Mouse (Mus musculus) adrenal gland, postnatal 4 days (tissue): ENCODE results near the gene Mus81. TPM values are rescaled to one million over a fixed set of nuclear protein-coding genes. Genes with fewer than 3 reads are reported as not detected.

Experiments used
- DNase-seq, 2 experiments: peaks; one replicate each; pipeline ENCODE4 v3.0.0; 2021 to 2022; ENCODE audit warnings: low spot score in 2 of 2, mixed read lengths in 2 of 2
- long read RNA-seq, 2 experiments: library from polyadenylated mRNA; stranded (forward); transcript quantifications; one replicate each; pipeline ENCODE4 v2.0.0; 2021
- total RNA-seq, 2 experiments: library from RNA; stranded (reverse); gene quantifications; 2 replicates each; pipeline ENCODE4 v1.2.3; 2021

Gene Mus81
- total RNA-seq, result 10 to 100 TPM; 24.9 to 29.8 TPM
- long read RNA-seq, experiment 1, transcript Mus81-202 (16 exons, 2,067 nt), result major isoform, 17 of 29 reads
- long read RNA-seq, experiment 1, partial matches to known transcripts, result 2 of 29 reads
- long read RNA-seq, experiment 1, other reads (novel, unspliced or antisense), result 10 of 29 reads
- long read RNA-seq, experiment 2, transcript Mus81-202 (16 exons, 2,067 nt), result major isoform, 25 of 40 reads
- long read RNA-seq, experiment 2, partial matches to known transcripts, result 0 of 40 reads
- long read RNA-seq, experiment 2, other reads (novel, unspliced or antisense), result 13 of 40 reads

DNA sequence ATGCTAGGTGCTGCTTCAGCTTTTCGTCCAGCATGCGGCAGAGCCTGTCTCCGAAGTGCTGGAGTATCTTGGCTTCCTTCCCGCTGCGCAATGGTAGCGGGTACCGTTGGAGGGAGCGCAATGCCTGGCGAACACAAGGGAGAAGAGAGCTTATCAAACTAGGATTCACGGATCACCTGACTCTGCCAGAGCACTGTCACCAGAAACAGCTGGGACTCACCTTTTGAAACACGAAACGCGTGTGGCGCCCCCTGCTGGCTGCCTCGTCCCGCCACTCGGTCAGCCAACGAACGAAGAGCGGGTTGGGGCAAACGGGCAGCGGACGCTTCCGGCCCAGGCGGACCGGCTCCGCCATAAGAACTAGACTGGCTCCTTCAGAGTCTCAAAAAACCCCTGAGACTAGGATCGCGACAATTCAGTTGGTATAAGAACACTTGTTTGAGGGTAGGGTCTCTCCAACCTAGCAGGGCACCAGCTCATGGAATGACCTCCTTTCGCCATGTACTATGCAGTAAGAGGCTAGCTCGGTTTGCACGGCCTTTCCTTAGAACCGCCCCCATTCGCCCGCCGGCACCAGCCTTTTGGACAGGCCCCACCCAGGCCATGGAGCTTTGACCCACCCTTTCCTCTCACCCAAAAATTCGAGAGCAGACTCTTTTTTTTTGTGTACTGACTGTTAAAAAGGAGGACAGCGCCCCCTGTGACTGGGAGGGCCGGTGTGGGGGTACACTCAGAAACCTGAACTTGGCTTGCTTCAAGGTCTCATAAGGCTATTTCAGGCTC, at the start of gene Mus81:
Gene Mus81 (minus strand): TSS at position 635 of the 783 bp plus-strand sequence.
- DNase-seq, result peak; percentile 92 to 96

DNA sequence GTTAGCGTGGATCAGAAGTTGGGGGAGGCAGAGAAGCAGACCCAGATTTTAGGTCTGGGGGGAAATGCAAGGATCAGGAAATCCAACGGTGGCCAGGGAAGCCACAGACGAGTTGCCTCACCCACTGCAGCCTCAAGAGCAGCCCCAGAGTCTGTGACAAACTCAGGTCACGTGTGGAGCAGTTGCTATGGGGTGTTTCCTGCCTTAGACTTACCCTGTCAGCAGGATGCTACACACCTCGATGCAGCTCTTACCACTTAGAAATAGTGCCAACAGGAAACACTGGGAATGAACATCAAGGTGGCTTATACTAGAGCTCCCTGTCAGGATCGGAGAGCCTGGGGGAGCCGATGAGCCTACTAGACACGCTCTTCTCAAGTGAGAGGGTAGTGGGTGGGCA, 44.3 kb upstream of the Mus81 start:
- DNase-seq, result no peak

DNA sequence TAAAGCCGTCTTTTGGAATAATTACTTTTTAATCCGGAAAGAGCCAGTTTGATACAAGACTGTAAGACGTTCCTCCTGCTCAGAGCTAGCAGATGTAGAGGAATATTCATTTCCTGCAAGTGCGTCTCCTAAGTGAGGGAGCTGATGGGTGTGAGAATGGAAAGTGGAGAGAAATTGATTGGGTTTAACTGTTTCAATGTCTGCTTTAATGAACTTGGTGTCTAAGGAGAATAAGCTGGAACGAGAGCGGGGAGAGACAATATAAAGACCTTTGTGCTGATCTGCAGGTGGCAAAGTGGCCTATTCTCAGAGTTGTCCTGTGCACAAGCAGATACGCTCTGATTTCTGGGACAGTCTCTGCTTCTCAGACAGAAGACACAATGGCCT, 41.9 kb upstream of the Mus81 start:
- no peak for DNase-seq

DNA sequence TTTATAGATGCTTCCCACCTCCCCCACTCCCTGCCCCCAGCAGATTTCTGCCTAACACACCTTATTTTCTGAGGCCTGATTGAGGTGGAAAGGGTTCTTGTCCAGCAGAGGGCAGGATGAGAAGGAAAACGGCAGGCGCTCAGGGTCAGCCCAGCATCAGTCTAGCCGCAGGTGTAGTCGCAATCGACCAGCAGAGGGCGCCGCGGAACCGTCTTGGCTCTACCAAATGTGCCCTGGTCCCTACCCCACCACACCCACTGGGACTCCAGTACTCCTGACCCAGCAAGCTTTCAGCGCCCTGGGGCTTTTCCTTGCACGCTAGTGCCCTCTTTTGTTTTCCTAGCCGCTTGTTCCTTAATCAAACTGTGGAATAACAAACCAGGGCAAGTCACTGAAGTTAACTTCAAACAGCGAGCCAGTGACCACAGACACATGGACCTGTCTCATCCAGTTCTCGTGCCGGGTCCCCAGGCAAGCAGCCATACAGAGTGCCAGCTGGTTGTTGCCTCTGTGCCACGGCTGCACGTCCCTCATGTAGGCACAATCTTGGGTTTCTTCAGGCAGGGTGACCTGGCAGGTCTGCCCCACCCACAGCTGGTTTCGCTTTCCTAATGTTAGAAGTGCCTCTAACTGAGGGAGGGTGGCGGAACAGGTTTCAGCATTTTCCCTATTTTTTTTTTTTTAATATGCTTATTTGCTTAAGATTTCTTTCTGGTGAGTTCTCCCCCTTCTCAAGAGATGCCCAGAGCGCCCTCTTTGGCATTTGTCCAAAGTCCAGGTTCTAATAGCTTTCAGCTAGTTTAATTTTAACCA, 41.3 kb upstream of the Mus81 start:
- DNase-seq, result peak; percentile 95 to 97

DNA sequence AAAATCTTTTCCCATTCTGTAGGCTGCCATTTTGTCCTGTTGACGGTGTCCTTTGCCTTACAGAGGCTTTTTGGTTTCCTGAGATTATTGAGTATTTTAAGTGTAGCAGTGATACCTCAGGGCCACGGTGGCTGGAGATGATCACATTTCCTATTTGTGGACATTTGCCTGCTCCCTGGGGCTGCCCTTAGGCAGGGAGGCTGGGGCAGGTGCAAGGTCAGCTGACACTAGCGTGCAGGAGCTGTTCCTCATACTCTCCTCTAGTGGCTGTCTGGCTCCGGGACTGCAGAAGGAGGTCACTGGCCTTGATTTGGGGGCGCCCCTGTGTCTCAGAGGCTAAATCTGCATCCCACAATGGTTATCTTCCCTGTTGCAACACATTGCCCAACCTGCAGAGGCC, 37.0 kb upstream of the Mus81 start:
- DNase-seq, result no peak

DNA sequence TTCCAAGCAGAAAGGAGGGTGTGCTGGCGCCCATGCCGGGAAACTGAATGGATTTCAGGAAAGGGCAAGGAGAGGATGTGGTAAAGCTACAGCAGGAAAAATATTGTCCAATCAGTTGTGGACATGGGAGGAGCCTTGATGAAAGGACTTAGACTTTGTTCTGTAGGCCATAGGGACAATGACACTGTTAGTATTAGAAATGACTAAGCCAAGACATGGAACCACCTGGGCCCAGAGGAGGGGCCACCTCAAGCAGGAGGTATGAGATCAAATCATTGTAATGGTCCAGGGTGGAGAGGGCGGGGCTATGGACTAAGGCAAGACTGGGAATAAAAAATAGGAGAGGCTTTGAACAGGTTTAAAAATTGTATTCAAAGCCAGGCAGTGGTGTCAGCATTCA, 30.5 kb upstream of the Mus81 start:
- no peak for DNase-seq

DNA sequence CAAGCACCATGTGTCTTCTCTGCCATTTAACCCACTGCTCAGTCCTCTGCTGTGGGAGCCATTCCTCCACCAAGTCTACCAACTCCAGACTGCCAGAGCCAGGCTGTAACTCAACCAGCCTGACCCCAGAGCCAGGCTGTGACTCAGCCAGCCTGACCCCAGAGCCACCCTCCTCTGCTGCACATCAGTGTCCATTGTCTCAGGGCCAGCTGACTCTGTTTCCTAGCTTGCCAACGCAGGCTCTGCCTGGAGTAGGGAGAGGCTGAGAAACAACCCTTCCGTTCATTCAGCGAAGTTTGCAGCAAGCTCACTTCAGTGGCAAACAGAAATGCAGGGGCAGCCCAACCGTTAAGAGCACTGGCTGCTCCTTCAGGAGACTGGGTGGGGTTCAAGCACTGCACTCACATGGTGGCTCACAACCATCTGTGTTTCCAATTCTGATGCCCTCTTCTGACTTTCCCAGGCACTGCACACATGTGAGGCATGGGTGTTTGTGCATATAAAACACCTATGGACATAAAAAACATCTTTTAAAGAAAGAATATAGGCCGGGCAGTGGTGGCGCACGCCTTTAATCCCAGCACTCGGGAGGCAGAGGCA, 28.8 kb upstream of the Mus81 start:
- no peak for DNase-seq

DNA sequence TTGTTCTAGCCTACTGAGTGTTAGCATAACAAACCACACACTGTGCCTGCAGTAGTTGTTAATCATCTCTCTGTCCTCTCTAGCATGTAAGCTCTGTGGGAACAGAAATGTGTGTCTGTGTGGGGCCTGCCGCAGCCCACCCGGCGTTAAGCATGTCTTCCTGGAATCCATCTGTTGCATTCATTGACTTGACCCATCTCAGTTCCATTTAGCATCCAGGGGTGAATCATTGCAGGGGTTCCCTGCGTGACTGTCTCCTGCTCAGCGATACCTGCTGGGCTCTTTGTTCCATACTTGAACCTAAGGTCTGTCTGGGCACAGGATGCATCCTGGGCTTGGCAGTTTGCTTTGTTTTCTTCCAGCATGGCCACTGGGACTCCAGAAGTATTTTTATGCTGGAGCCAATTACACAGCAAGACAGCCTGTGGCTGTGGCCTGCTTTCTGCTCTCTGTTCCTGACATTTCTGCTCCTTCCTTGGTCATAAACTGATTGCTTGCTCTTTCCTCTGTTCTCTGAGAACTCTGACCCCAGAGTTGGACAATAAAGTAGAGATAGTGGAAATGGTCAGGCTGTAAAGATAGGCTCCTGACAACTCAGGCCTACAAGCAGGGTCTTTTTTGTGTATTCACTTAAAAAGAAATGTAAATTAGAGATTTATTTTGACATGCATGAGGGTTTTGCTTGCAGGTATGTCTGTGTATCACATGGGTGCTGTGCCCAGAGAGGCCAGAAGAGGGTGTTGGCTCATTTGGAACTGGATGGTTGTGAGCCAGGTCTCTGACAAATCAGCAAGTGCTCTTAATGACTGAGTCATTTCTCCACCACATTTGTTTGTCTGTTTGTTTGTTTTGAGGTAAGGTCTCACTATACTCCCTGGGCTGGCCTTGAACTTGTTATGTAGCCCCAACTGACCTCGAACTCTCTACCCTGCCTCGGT, 27.9 kb upstream of the Mus81 start:
- DNase-seq, result no peak

DNA sequence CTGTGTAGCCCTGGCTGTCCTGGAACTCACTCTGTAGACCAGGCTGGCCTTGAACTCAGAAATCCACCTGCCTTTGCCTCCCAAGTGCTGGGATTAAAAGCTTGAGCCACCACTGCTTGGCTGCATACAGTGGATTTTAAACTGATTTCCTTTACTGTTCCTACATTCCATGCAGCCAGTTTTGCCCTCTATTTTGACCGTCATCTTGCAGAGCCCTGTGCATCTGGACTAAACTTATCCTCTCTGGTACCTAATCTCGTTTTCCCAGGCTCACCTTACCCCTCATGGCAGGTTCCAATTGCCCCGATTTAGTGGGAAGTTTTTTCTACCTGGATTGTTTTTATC, 24.8 kb upstream of the Mus81 start:
- no peak for DNase-seq

DNA sequence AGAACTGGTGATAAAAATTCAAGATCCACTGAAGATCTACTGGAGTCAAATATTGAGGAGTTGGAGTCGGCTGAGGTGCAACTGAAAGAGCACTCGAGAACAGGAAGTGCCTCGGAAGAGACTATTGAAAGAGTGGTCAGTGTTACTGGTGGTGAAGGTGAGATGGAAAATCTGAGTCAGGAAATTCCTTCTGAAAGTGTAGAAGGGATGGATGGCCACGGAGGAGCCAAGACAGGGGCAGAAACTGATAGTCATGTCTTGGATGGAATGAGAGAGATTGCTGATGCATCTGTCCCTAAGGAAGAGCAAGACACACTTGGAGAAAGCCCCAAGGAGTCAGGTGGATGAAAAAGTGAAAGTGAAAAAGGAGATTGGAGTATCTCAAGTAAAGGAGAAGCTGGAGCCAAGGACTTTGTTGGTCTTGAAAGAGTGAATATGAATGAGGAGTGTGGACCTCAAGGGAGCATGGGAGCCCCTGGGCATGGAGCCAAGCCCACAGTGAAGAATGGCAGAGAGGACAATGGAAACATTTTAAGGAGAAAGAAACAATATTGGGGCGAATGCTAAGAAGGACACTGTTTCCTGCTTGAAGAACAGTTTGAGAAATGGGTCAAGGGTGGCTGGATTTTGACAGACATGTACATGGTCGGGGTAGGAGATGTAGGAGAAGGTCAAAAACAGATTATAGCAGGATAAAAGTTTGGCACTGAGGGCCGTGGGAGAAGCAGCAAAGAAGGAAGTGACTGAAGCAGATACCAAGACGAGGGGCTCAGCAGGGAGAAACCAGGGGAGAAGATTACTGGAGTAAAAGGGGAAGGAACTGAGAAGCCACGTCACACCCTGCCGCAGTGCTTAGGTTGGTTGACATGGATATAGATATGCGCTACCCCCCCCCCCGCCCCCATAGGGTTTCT, 24.1 kb upstream of the Mus81 start:
- DNase-seq, result no peak

DNA sequence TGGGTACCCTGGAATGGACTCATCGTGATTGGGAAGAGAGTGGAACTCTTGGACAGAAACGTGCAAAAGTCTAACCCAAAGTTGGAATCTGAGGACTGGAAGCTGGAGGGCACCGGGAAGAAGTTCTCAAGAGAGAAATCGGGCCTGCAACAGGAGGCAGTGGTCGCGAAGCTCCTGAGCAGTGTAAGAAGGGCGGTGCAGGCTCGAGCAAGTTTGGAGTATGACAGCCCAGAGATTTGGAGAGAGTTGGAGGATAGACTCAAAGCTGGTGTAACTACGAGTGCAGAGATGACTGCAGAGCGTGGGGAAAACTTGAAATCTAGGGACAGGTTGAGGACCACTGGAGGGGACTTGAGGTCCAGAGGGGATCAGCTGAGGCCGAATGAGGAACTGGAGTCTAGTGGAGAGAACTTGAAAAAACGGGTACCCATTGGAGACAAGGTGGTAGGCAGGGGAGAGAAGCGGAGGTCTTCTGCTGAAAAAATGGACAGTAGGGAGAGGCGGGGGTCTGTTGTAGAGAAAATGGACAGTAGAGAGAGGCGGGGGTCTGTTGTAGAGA, 23.0 kb upstream of the Mus81 start:
- no peak for DNase-seq

DNA sequence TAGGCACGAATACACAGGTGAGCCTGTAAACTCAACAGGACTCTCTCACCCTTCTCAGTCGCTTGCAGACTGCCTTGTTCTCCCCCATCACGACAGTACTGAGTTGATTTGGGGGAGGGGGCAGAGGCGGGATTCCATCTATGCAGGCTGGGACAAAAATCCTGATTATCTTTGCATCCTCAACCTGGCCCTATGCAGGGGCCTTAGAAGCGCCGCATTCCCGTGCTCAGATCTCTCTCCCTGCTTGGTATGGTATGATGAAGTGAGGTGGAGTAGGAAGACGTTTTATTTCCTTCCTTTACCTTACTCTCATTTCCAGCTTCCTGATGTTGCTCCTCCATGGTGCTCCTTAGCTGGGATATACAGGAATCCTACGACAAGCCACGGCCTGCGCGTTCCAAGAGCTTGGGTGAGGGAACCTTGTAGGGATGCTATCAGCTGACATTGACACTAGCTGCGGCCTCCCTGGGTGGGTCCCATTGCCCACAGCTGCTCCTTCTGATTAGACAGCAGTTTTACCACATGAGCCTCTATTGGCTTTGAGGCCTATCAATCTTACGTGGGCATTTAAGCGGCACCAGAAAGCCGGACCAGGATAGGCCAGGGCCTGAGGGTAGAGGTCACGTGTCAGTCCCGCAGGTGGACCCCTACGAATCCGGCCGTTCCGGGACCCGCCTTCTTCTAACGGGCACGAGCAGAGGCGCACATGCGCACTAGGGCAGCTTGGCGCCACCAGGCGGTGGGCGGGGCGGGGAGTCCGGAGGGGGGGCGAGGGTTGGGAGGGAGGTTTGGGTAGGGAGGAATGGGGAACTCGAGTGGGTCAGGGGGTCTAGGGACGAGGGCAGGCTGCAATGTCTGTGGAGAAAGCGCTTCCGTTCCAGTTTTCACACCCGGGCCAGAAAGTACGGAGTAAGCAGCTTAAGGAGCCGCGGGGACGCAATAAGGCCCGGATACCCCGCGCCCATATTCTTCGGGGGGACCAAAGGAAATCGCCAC, 22.1 kb upstream of the Mus81 start, which contains the start of gene Snx32:
Gene Snx32 (minus strand): TSS at position 508 of the 996 bp plus-strand sequence.
- DNase-seq, result peak; percentile 91 to 98

DNA sequence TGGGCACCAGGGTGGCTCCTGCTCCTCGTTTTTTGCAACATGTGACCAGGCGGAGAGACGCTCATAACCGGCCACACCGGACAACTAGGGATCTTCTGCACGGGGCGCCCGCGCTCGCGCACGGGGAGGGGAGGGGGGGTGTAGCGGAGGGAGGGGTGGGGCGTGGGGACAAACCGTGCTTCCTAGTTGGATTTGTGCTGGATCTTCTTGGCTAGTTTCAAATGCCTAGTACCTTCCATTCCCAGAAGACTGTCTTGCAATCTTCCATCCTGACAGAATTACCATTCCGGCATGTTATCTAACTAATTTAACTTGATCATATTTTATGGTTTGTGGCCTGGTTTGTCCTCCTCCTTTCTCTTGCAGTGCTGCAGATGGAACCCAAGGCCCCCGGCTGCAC, 15.5 kb upstream of the Mus81 start, which contains the start of gene 1700020D05Rik:
Gene 1700020D05Rik (minus strand): TSS at position 101 of the 400 bp plus-strand sequence.
- DNase-seq, result no peak

DNA sequence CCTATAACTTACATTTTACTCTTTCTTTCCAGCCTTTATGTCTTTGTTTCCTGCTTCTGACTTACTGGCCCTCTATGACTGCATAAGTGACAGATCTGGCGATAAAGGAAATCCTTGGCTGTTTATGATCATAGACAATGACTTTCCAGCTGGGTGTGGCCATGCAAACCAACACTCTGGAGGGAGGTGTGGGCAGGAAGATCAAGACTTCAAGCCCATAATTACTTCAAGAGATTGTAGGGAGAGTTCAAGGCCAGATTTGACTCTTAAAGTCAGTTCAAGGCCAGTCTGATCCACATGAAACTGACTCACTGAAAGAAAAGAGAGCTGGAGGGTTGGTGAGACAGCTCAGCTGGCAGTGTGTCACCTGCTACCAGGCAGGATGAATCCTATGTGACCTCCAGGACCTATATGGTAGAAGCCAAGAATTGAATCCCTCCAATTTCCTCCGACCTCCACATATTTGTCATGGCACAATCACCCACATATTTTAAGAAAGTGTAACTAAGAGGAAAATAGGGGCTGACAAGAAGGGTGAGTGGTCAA, 12.2 kb upstream of the Mus81 start:
- DNase-seq, result no peak

DNA sequence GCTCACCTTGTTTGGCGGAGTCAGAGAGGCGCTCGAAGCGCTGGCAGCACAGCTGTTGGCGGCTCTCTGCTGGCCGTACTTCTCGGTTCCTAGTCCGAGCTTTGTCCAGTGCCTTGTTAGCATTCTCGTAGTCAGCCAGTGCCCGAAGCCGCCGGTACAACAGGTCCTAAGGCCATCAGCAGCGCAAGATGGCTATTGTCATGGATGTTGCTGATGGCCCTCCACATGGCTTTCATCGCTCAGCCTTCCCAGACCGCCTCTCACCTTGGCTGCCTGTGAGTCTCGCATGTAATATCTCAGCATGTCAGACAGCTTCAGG, 7.8 kb upstream of the Mus81 start:
- no peak for DNase-seq

DNA sequence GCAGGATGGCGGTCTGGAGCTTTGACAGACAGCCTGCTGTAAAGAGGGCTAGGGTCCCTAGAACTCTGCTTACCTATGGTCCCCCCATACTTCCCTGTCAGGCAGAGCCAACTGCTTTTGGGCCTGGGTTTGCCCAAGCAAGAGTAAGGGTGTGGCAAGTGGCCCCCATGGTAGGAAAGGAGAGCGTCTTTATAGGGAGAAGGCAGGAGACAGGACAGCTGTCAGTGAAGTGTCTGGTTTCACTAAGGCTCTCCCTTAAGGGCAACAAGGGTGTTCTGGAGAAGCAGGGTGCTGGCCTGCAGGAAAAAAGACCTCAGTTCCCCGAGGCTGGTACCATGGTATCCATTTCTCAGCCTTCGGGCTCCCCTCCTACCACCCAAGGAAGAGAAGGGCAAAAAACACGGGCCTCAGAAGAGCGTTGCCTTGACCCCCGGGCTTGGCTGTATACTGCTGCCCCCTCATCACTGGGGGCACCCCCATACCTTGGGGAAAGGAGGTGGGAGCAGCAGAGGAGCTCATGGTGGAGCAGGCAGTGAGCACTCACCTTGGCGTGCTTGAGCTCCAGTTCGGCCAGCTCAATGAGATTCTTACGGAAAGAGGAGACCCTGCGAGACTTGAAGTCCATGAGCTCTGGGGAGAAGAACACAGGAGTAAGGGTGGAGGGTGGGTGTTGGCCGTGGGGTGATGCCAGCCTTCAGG, 7.3 kb upstream of the Mus81 start:
- no peak for DNase-seq

DNA sequence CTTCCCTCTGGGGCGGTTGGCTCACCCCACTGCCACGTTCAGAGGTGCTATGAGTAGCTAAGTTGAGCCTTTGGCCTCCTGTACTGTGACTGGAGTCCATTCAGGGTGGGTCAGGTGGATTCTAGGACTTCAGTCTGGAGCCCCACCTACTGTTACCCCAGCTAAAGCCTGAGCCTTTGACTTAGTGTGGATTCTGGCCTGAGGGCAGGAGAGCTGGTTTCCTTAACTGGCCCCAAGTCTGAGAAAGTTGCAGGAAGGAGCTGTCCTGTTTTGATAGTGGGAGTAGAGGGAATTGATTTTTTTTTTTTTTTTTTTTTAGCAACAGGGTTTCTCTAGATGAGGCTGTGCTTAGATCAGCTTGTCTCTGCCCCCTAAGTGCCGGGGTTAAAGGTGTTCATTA, 6.1 kb upstream of the Mus81 start:
- no peak for DNase-seq
